Mouse (Mus musculus): ENCODE measurements around the gene Fdxr.

DNA sequence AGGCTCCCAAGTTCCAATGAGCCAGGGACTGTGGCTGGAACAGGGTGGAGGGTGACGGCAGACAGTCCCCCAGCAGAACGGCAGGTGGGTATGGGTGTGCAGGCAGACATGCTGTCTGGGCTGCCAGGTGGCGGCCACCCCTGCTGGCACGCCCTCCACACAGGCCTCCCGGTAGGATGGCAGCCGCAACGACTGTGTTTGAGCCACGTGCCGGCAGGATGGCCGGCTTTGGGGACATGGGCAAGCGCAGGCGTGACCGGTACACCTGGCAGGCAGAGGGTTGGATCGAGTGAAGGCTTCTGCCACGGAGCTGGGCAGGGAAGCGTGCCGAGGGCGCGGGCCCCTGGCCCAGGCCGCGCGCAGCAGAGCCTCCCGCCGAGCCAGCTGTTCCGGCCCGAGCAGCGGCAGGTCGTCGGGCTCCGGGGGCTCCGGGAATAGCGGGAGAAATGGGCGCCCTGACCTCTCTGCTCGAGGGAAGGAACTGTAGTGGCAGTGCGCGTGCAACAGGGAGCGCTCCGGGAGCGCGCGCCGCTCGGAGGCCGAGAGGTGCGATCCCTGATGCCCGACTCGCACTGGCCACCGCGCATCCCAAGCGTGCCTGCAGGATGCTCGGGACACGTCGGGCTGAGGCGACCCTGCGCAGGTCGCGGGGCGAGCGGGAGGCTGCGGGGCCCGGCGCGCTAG, 27.0 kb downstream of the Fdxr start:
- TF ChIP-seq EP300 (IDR thresholded peaks at IDR 0.05; ENCODE audit: insufficient read depth, low read depth, low read length) (no peak), POLR2A (IDR thresholded peaks at IDR 0.05; ENCODE audit: insufficient read depth, low read length) (no peak)
